Mouse (Mus musculus): ENCODE measurements around the gene Tmc8.

GRCm38 (mm10) chr11:117803166-117803688 lies 21.4 kb downstream of the Tmc8 start:
- TF ChIP-seq POLR2A (IDR thresholded peaks at IDR 0.05; ENCODE audit: low read depth, low read length): no peak
- TF ChIP-seq CTCF (IDR thresholded peaks at IDR 0.05; ENCODE audit: extremely low read depth, insufficient read length, insufficient replicate concordance, low read depth, low read length): no peak

Data from small intestine, adult 2 months (tissue).